Mouse (Mus musculus) kidney, adult 2 months (tissue): ENCODE data around the gene Hunk. TPM values are rescaled to one million over a fixed set of nuclear protein-coding genes. Genes with fewer than 3 reads are reported as not detected.

Experiments
- DNase-seq: peaks from one replicate; pipeline ENCODE4 v3.0.0; 2021
- H3K27ac ChIP-seq: fragments of 200-500 bp; 2 replicates; pipeline ENCODE4 v1.5.1; 2012; ENCODE audit warnings: low read depth, low read length, control low read depth, inconsistent platforms; ENCODE audit not compliant: insufficient read depth
- H3K27me3 ChIP-seq: fragments of 200-500 bp; replicated peaks from 2 replicates; pipeline ENCODE4 v1.6.1; 2012; ENCODE audit warnings: mild to moderate bottlenecking, moderate library complexity, low read length, inconsistent platforms; ENCODE audit not compliant: control insufficient read depth, insufficient read depth
- H3K36me3 ChIP-seq: fragments of 200-500 bp; 2 replicates; pipeline ENCODE4 v1.6.1; 2012; ENCODE audit warnings: mild to moderate bottlenecking, moderate library complexity, low read length, inconsistent platforms; ENCODE audit not compliant: control insufficient read depth, insufficient read depth
- H3K4me1 ChIP-seq: fragments of 200-500 bp; 2 replicates; pipeline ENCODE4 v1.6.1; 2011; ENCODE audit warnings: low read length; ENCODE audit not compliant: control insufficient read depth, insufficient read depth
- H3K4me3 ChIP-seq: fragments of 200-500 bp; 2 replicates; pipeline ENCODE4 v1.5.1; 2011; ENCODE audit warnings: mild to moderate bottlenecking, low read depth, low read length, control low read depth; ENCODE audit not compliant: insufficient read depth
- CTCF ChIP-seq: fragments of 200-500 bp; conservative IDR thresholded peaks from 2 replicates; pipeline ENCODE4 v1.5.1; 2011; ENCODE audit warnings: low read depth, mild to moderate bottlenecking, control low read depth, low read length, moderate library complexity, mixed read lengths; ENCODE audit not compliant: insufficient read depth, insufficient read length
- POLR2A ChIP-seq: fragments of 200-500 bp; IDR thresholded peaks from one replicate; pipeline ENCODE4 v1.6.1; 2011; ENCODE audit warnings: low read depth, low read length, control low read depth
- WGBS: fragments of 180-500 bp; shearing (Covaris S2); methylation state at CpG from one replicate; pipeline ENCODE4 v1.1.7; 2018; 5-methylcytosine and 5-hydroxymethylcytosine counted together
- polyA plus RNA-seq: library from polyadenylated mRNA; depleted of rRNA; stranded (reverse); fragments of >200 nt; gene quantifications from 2 replicates; pipeline ENCODE4 v1.2.3, GENCODE M21; 2012

The Hunk gene
- polyA plus RNA-seq, 1 experiment, result 2.1 TPM

DNA sequence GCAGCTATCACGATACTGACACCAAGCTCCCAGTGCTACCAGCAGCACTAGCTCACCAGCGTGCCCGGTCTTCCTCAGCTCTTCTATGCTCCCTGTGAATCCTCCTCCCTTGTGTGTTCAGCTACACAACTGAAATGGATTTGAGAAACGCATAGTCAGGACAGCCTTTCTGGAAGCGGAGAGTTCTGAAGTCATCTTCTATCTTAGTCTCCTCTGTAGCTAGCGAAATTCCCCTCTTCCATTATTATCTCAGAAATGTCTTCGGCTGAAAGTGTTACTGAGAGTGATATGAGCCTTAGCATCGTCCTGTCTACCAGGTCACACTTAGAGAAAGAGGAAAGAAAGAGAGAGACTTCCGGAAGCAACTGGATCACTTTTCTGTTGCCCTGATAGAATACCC lies 26.5 kb upstream of the Hunk start:
- Histone ChIP-seq H3K4me1 (no peaks in the 10 kb centered on the region), H3K4me3 (no peak overlapping the region), H3K36me3 (no peaks in the 10 kb centered on the region), H3K27ac (no peak overlapping the region), H3K27me3 (no peaks in the 10 kb centered on the region)
- no peak for DNase-seq
- WGBS, result 79% methylated on average over 9 of the region's 9 CpGs
- no peak for TF ChIP-seq CTCF
- TF ChIP-seq POLR2A, result no peak

DNA sequence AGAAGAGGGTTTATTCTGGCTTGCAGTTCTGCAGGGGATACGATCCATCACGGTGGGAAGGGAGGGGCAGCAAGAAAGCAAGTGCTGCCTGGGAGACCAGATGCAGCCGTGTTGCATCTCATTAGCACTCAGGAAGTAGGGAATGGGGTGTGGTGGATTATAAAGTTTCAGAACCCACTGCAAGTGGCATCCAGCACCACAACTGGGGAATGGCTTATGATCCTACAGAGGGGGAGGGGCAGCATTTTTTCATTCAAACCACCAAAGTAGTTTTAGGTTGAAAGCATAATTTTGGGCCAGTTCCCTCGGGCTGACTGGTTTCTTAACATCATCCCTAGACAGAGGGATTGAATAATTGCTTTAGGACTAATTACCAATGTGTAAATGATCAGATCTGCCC lies 26.1 kb upstream of the Hunk start:
- no peak overlapping the region for H3K4me3 ChIP-seq
- WGBS, result 24% methylated on average over 4 of the region's 4 CpGs
- no peak overlapping the region for H3K27ac ChIP-seq
- H3K36me3 ChIP-seq, result no peaks in the 10 kb centered on the region
- no peak for DNase-seq
- TF ChIP-seq CTCF (no peak), POLR2A (no peak)
- no peaks in the 10 kb centered on the region for H3K4me1 ChIP-seq
- H3K27me3 ChIP-seq, result no peaks in the 10 kb centered on the region

DNA sequence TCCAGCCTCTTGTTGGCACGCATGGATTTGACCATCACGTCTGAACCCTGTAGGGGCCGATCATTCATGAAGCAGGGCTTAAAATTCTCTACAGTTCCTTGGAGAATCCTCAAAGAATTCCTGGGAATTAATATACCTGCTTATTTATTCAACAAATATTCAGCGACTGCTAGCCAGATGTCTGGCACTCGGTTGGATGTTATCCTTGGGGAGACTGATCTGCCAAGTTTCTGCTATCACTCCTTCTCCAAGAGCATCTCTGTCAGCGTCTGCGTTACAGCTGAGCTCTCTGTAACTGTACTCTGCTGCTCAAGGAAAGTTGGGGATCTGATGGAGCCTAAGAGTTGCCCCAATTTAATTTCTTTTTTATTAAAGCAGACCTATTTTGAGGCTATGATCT lies 25.5 kb upstream of the Hunk start:
- Histone ChIP-seq H3K27me3 (no peaks in the 10 kb centered on the region), H3K4me1 (no peaks in the 10 kb centered on the region), H3K4me3 (no peak overlapping the region), H3K36me3 (no peaks in the 10 kb centered on the region), H3K27ac (no peak overlapping the region)
- no peak for DNase-seq
- TF ChIP-seq POLR2A, result no peak
- WGBS, result 68% methylated on average over 7 of the region's 7 CpGs

DNA sequence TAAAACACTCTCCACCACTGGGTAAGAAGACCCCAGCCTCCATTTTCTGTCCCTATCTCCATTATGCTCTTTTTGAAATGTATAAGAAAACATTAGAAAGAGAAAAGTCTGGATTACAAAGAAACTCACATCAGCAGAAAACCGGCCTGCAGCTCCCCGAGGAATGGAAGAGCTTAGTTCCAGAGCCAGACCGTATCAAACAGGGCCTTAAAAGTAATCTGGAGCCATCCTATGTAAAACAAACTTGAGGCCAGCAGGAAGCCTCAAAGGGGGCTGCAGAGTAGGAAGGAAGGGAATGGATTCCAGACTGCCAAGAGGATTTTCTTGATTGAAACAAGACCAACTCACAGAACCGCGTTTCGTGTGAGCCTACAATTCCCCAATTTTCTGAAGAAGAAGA lies 22.9 kb upstream of the Hunk start:
- no peaks in the 10 kb centered on the region for H3K27me3 ChIP-seq
- H3K4me1 ChIP-seq, result no peaks in the 10 kb centered on the region
- 88% methylated on average over 6 of the region's 6 CpGs for WGBS
- H3K36me3 ChIP-seq, result no peaks in the 10 kb centered on the region
- TF ChIP-seq POLR2A (no peak), CTCF (no peak)
- no peak overlapping the region for H3K27ac ChIP-seq
- H3K4me3 ChIP-seq, result no peak overlapping the region
- no peak for DNase-seq

DNA sequence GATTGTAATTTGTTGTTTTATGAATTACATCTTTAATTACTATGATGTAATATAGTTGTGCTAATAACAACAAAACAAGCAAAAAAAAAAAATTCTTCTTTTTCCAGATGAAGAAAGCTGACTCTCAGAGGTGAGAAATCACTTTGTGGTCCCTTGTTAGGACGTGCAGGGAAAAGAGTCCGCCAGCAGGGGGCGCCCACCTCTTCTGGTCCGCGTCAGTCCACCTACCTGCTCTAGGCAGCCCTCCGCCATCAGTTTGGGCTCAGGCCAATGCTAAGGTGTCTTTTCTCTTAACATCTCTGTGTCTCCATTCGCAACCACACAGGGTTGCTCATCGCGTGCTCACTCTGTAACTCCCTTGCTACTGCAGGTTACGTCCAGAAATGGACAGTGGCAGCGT lies 5.9 kb upstream of the Hunk start:
- DNase-seq, result peak; percentile 80

DNA sequence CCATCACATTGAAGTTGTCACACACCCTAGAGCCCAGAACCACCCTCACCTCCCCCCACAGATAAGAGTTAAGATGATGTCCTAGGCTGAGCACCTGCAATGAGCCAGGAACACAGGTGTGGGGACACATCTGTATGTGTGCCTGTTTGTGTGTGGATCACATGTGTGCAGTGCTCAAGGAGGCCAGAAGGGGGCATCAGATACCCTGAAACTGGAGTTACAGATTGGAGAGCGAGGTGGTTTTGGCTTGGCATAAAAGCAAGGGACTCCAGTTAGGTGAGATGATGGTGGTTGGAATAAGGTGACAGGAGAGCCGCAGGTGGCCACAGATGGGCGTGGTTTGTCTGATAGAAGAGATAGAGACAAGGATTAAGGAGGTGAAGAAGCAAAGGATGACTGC lies 4.2 kb upstream of the Hunk start:
- TF ChIP-seq CTCF (peak; percentile 57), POLR2A (no peak)
- H3K4me3 ChIP-seq, result no peak overlapping the region
- no peak for DNase-seq
- peaks cover 9% of the 10 kb centered on the region for H3K4me1 ChIP-seq
- H3K27ac ChIP-seq, result no peak overlapping the region
- WGBS, result 96% methylated on average over 3 of the region's 3 CpGs
- H3K36me3 ChIP-seq, result no peaks in the 10 kb centered on the region
- H3K27me3 ChIP-seq, result no peaks in the 10 kb centered on the region

More for the DNA sequence above, 5.9 kb upstream of the Hunk start:
- H3K4me1 ChIP-seq, result peaks cover 9% of the 10 kb centered on the region
- 11% methylated on average over 11 of the region's 11 CpGs for WGBS
- no peak for TF ChIP-seq POLR2A
- peak; percentile 84 for TF ChIP-seq CTCF
- H3K27ac ChIP-seq, result no peak overlapping the region
- H3K4me3 ChIP-seq, result no peak overlapping the region
- no peaks in the 10 kb centered on the region for H3K36me3 ChIP-seq
- no peaks in the 10 kb centered on the region for H3K27me3 ChIP-seq

DNA sequence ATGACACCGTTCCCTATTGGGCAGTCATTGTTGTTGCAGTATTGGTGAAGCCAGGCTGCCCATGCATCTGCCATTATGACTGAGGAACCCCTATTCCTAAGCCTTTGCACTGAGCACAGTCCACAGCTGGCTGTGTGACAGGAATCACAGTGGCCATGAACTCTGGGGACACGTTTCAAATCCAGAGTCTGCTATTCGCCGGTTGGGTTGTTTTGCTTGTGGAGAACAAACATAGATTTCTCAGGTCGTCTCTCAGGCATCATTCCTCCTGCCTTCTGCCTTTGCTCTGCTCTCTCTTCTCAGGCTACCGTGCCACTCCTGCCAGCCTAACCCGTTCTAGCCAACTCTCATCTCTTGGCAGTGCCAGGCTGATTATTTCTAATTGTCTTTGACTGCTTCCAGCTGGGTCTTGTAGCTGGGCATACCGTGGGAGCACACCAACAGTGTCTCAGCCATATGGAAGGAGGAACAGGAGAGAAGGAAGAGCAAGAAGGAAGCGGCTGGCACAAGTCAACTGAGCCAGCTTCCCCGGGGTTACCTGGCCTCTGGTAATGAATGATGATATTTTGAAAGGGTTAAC lies 3.0 kb upstream of the Hunk start:
- TF ChIP-seq POLR2A, result no peak
- TF ChIP-seq CTCF, result no peak
- peak overlapping the region; percentile 66; the same call in 1 of the 2 replicates for H3K27ac ChIP-seq
- WGBS, result 54% methylated on average over 10 of the region's 10 CpGs
- no peak for DNase-seq
- peaks cover 9% of the 10 kb centered on the region for H3K4me1 ChIP-seq
- H3K36me3 ChIP-seq, result no peaks in the 10 kb centered on the region
- H3K27me3 ChIP-seq, result no peaks in the 10 kb centered on the region
- H3K4me3 ChIP-seq, result no peak overlapping the region

DNA sequence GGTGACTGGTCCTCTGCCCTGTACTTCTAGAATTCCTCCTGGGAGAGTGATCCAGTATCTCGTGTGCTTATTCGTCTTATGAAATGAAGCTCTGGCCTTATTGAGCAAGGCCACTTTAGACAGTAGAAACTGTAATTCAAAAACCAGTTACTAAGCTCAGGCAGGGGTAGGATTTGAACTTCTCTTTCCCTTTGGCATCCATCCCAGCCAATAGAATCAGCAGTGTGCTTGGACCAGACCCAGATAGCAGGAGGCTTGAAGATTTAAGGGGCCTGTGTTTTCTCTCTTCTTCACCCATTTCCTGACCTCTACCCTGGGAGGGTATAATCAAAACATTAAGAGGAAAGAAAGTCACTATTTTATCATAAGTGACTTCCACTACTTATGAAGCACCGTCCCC lies 1.8 kb upstream of the Hunk start:
- WGBS, result 48% methylated on average over 3 of the region's 3 CpGs
- TF ChIP-seq CTCF (no peak), POLR2A (no peak)
- DNase-seq, result peak; percentile 71
- Histone ChIP-seq H3K27ac (no peak overlapping the region), H3K4me1 (peaks cover 14% of the 10 kb centered on the region), H3K27me3 (no peaks in the 10 kb centered on the region), H3K4me3 (no peak overlapping the region), H3K36me3 (no peaks in the 10 kb centered on the region)
